Mouse (Mus musculus) brain, embryonic 18.5 days (tissue): ENCODE measurements at regions not wholly inside any gene's neighbourhood (a gene's known extent, or its start where the extent isn't known, plus 50 kb on each side); places are given as distances from the start of the nearest gene placed in this dataset.

Experiments used
- DNase-seq: peaks from one replicate; pipeline ENCODE4 v3.0.0-alpha.2; 2012; ENCODE audit warnings: low read depth, low spot score

DNA sequence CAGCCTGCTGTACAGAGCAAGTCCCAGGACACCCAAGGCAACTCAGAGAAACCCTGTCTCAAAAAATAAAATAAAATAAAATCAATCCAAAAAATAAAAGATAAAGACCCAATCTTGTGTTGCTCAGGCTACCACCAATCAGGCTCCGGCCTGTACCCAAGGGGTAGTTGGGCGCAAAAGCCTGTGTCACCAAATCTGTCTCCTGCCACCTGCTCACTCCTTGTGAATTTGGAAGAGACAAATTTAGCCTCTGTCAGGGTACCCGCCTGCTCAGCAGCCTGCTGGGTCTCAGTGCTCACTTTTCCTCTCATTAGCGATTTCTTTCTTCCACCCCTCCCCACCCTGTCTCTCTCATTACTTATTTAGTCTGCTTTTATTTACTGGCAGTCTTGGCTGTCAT, 54.6 kb downstream of the Sox4 start:
- no peak for DNase-seq

DNA sequence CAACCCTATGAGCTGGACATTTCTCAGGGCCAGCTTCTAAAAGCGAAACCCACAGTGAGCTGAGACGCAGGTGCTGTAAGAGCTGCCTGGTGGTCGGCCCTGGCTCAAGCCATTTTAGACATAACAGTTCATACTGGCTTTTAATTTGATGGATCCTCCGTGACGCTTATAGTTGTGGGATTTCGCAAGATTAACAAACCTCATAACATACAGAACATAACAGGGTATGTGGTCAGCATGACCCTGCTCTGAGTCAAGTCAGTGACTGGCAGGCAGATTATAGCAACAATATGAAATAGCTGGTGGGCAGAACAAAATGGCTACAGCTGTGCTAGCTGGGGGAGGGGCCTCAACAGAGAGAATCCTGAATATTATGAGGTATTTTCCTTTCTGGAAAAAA, 60.6 kb downstream of the Sox4 start:
- no peak for DNase-seq

DNA sequence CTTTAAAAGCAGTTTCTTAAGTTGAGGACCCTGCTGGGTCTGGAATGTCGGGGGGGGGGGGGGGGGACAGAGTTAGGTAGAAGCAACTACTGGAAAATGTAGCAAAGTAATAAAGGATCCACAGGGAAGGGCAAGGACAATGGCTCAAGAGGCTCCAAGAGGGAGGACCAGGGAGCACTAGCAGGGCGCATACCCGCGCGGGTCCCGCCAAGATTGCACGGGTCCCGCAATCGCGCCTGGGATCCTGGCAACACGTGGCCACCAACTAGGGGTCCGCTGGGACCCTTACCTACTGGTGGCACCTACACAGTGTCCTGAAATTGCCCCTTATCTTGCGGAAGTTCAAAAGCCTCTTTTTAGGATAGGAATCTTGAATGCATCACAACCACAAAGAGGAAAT, 66.4 kb downstream of the Sox4 start:
- DNase-seq: no peak

DNA sequence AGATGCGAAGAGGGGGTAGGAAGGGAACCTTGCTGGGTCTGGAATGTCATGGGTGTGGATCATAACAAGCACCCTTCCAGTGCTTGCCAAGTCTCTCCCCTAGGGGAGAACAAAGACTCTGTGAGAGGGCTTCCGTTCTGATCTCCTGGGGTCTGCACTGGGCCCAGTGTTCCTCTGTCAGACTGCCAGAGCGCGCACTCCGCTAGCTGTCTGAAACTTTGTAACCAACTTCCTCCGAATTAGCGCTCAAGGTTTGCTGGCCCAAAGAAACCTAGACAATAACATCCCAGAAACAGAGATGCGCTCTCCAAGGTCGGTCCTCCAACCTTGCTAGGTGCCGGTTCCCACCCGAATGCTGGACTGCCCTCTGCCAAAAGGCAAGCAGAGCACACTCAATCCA, 66.8 kb downstream of the Sox4 start:
- DNase-seq: no peak

DNA sequence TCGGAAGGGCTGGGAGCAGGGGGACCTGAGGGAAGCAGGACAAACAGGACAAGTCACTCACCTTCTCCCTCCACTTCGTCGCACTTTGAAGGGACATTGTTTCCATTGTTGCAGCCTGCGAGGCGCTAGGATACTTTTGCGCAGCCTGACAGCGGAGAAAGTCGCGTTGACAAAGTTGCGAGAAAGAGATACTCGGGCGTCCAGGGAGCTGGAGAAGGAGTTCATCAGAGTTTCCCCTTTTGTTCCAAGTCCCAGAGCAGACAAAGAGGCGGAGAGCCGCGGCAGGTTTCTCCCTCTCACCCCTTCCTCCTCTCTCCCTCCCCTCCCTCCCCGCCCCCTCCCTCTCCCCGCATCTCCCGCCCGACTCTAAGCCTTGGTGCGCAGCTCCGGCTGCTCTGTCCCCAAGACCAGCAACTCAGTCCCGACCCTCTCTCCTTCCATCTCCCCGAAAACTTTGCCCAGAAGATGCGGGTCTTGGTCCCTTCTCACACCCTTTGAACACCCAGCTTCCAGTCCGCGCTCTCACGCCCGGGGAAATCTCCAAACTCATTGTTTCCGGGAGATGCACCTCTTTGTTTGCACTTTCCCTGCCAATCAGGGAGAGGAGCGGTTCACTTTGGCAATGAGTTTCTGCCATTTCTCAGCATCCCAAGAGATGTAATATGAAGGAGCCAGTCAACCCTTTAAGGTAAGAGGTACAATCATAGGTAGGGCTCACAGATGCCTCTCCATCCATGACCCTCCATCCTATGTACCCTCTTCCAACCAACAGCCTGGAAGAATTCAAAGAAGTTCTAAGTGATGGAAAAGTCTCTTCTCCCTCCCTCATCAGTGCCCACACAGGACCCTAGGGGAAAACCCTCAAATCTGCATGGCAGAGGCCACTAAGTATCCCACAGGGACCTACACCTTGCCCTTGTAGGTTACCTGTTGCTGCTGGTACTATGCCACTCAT, 68.2 kb downstream of the Sox4 start:
- no peak for DNase-seq

DNA sequence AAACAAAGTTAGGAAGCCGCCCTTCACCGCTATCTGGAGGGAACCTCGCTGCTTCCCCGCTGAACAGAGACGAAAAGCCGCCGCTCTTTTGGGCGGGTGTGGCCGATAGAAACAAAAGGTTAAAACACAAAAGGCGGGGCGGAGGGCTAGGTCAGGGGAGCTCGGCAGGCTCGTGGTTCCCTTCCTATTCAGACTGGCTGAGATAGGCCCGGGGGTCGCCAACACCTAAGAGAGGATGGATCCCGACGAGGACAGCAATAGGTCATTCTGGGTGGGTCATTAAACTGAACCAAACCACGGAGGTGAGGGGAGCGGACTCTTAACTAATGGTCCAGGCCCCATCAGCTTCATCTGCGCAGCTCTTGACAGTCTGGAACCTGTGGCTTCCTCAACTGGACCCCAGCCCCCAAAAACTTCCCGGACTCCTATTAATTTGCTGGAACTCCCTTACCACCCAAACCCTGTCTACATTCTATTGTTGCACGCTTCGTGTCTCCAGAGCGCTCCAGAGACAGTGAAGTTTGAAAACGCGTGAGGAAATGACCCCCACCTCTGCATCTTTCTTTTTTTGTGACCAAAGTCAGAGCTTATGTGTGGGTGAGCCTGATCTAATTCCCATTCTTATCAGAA, 69.2 kb downstream of the Sox4 start:
- no peak for DNase-seq

DNA sequence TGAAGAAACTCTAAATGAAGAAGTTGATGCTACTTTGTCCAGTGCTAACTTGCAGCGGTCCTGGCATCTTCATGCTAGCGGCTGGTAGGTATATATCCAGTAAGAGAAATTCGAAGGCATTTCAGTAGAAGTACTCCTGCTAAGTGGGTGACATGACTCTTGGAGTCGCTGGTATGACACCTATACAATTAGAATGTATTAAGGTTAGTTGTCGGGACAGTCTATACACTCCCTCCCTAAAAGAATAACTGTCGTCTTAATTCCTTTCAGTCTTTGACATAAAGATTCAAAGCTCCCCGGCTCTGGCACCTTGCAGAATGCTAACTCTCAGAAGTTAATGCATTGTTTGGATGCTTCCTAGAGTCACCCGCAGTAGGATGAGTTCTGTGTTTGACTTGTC, 70.1 kb downstream of the Sox4 start:
- no peak for DNase-seq

DNA sequence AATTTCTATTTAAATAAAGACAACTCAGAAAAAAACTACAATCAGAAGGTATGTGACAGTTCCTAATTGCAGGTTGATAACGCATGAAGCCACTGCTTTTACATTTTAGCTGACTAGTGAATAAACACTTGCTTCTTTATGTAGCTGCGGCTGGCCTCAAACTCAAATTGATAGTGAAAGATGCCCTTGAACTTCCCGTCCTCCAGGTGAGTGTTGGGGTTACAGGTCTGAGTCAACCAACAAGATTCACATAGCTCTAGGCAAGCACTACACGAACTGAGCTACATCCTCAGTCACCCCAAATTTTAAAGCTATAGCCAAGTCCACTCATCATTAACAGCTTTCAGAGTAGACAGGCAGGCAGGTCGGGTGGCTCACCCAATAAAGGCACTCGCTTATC, 72.6 kb downstream of the Sox4 start:
- DNase-seq: no peak

DNA sequence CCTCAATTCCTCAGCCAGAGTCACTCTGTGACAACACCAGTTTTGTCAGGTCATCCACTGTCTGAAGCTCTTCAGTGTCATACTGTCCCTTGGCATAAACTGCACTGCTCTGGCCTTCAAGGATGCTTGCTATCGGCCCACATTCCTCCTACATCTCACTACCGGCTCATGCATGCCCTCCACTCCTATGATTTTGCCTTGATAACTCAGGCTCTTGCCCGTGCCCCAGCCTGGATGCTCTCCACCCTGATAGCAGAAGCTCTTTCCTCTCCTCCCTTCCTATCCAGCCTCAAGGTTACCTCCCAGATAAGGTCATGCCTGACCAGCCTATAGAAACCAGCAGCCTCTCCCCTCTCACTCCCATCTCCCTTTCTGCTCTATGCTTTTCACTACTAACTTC, 74.8 kb downstream of the Sox4 start:
- DNase-seq: no peak

DNA sequence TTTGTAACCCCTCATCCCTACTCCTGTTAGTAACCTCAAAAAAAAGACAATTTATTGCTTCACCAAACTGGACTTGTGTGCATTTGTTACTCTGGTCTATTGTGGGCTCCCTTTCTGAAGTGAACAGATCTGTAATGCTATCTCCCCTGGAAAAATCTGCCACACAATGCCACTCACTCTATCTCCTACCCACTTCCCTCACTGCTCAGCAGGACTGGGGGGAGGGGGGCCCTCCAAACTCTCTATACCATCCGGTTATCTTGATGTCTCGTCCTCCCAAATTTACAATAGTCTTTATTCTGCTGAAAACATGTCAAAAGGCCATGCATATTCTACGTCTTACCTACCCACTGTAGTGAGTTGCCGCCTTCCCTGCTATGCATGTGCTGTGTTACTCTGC, 76.7 kb downstream of the Sox4 start:
- DNase-seq: no peak

DNA sequence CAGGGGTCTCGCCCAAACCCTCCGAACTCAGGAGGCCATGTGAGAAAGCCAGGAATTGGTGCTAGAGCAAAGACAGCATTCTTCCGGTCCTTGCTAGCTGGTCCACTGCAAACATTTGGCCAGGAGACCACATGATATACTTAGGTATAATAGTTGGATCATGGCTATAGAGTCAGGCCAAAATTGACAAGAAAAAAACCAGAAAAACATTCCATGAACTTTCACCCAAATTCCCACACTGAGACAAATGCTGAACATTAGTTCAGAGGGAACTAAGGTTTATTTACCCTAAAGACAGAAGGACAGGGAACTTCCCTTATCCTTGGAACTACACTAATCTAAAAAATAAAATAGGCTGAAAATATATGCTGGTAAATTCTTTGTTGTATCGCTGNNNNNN, 82.8 kb downstream of the Sox4 start:
- DNase-seq: no peak

DNA sequence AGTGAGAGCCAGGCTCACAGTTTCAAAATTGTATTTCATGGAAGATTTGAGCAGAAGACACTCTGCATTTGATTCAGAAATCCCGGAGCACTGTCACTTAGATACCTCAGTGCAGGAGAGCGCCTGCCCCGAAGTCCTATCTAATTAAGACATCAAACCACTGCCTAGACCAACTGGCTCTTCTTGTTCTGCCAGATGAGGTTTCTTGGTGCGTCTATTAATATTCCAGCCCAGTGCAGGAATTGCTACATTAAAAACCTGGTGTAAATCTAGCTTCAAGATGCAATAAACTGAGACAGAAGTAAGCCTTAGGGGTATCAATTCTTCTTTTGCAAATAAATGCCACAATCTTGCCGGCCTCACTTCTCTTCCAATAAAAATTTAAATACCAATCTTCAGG, 86.3 kb downstream of the Sox4 start:
- no peak for DNase-seq

DNA sequence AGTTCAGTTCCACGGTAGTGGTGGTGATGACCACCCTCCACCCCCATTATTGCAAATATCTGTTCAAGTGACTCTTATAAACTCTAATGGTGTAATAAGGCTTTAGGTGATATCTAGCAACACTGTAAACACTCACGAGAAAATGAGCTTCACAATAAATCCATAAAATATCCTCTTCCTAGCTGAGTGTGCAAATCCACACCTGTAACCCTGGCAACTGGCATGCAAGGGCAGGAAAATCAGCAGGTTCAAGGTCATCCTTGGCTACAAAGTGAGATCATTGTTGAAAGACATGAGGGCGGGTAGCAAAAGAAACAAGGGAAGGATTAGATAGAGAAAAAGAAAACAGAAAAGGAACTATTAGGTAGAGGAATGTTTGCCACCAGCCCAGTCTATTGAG, 86.8 kb downstream of the Sox4 start:
- no peak for DNase-seq

DNA sequence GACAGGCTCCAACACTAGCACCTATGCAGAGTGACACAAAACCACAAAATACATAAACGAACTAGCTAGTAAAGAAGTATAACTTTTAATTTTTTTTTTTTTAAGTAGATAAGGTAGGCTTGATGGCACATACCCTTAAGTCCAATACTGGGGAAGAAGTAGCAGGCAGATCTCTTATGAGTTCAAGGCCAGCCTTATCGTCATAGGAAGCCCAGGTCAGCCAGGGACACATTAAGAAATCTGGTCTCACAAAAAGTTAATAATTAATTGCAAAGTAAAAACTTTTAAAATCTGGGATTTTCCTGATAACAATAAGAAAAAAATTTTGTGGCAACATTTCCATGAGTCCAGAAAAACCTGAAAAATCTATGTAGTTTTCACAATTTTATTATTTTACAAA, 92.9 kb downstream of the Sox4 start:
- DNase-seq: no peak

DNA sequence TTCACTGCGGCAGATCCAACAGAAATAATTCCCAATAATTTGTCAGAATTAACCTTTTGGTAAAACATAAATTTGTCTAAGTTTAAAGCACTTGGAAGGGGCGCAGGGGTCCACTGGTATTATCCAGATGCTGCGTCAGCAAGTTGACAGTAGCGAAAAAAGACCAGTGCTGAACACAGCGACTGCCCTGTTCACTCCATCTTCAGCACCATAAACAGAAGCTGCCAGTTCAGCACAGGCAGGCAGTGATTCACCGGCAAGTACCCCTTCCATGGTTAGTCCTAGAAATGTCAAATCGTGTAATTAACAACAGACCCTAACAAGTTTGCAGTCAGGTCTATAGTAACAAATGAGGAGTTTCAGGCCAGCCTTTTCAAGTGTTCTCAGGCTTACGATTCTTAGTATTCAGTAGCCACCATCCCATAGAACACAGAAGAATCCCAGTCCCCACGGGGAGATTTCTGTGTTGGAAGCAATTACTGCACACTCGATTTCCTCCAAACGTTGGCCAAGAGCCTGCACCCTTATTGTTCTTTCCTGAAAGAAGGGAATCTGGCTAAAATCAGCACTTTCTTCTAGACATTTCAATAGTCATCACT, 93.6 kb downstream of the Sox4 start:
- no peak for DNase-seq

DNA sequence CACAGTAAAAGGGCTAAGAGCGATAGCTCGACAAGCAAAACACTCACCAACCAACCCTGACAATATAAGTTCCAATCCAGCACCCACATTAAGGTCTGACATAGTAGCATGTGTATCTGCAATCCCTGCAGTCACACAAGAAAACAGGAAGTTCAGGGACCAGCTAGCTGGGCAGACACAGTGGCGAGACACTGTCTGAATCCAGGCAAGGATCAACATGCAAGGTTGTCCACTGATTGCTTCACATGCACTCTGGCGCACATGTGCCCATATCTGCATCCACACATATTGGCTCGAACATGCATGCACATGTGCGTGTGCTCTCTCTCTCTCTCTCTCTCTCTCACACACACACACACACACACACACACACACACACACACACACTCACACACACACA, 95.5 kb downstream of the Sox4 start:
- no peak for DNase-seq

DNA sequence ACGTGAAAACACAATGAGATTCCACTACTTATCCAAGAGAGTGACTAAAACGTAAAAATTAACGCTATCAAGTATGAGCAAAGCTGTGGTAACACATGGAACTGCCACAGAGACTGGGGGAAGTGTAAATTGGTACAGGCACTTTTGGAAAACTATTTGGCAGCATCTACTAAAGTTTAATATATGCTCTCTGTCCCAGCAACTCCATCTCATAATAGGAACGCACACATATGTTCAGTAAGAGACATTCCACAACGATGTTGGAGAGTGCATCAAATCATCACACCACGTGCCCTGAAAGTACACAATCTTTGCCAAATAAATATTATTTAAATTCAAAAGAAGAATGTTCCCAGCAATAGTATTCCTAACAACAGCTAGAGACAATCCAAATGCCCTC, 96.3 kb downstream of the Sox4 start:
- peak; percentile 59 for DNase-seq

DNA sequence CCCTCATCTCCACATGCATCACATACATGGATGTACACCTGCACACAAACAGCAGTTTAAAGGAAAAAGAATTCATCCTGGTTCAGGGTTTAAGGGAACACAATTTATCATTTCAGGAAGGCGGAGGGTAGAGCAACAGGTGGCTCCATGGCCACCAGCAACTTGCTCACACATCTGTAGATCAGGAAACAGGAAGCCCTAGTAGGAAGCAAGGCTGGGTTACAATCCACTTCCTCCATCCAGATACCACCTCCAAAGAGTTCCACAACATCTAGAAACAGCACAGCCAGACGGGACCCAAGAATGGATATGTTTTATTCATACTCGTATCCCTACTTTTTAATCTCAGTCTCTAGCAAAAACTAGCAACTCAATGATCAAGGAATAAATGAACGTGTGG, 97.0 kb downstream of the Sox4 start:
- DNase-seq: no peak

DNA sequence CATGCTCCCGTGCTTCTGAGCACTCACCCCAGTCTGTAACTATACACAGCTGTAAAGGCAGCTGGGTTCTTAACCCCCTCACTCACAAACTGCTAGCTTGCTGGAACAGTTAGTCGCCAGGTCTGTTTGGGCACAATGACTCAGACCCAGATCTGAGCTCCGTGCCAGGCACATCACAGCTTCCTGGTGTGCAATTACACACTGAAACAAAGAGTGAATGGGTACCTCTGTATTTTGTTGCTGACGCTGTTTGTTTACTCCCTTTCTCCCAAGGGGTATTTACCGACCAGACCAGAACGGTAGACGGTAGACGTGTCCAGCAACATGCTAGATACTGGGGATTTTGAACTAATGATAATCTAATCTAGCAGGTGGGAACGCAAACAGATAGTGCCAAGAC, 99.3 kb downstream of the Sox4 start:
- DNase-seq: no peak

DNA sequence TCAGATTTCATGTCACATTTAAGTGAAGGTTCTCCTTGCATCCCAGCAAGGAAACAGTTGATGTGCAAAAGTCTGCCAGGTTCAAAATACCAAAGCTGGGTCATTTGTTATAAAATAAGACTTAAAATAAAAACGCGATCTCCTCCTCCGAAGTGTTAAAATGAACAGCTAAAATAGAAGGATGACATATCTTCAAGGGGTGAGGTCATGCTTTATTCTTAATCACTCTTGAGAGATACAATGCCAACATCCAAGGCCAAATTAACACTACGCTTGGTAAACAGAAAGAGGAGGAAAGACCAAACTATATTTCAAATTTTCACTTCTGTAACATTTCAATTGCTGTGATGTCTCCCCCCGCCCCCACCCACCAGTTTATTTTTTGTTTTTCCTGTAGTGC, 105.2 kb downstream of the Sox4 start:
- DNase-seq: no peak

DNA sequence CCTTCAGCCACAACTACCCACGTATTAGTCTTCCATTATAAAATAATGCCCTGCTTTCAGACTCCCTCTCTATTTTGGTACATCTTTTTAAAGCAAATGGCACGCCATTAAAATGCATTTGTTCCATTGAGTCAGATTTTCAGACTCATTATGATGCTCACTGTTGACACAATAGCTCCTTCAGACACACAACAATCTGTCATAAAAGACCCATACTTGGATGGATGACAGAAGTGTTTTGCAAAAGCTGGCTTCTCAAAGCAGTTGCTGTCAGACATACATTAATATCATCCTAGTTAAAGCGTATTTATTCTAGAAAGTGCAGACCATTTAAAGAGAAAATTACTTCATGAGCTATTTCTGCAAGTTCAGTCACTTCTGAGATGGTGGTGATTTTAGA, 106.0 kb downstream of the Sox4 start:
- DNase-seq: no peak

DNA sequence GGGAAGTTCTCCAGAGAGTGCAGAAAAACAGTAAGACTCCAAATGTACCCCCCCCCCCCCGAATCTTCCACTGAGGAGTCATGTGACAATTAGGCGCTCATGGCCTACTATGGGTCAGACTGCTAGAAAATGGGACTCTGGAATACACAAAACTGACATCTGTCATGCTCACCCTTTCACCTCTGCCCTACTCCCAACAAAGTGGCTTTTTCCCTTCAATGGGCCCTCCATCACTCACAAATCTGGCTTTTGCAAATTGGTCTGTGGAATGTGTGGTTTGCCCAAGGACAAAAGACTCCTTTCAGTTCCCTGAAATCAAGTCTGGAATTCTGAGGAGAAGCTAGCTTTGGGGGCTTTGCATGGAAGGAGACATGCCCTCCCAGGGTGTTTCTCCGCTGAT, 109.0 kb downstream of the Sox4 start:
- DNase-seq: no peak

DNA sequence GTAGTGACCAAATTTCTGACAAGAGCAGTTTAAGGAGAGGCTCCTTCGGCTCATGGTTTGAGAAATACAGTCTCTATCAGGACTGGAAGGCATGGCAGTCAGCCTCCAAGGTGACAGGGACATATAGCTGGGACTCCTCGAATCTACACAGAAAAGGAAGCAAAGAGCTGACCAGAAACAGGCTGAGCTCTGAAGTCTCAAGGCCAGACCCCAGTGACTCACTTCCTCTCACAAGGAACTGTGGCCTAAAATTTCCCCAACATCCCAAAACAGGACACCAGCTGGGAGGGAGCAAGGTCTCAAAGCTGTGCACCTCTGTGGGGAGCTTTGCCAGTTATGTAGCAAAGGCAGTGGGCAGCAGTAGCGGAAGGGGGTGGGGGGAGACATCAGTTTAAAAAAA, 110.7 kb downstream of the Sox4 start:
- no peak for DNase-seq
